Mouse (Mus musculus) cerebellum, adult 2 months (tissue): ENCODE results near the gene Slc12a7.

ENCODE experiments used
- CTCF ChIP-seq: fragments of 200-500 bp; IDR thresholded peaks from 2 replicates; pipeline ENCODE4 v1.5.1; 2011; ENCODE audit warnings: low read depth, mild to moderate bottlenecking, control low read depth, low read length, moderate library complexity, borderline replicate concordance; ENCODE audit not compliant: insufficient read depth
- POLR2A ChIP-seq: fragments of 200-500 bp; IDR thresholded peaks from 2 replicates; pipeline ENCODE4 v1.6.1; 2011; ENCODE audit warnings: low read length, control low read depth, borderline replicate concordance; ENCODE audit not compliant: insufficient read depth

- TF ChIP-seq CTCF (no peak), POLR2A (no peak)
These were observed 3.0 kb downstream of the Slc12a7 start for GRCm38 (mm10) chr13:73735928-73736327.
